Mouse (Mus musculus): ENCODE results near the gene Ap1m1. TPM values are rescaled to one million over a fixed set of nuclear protein-coding genes. Genes with fewer than 3 reads are reported as not detected.

Gene Ap1m1
- 111 and 127 TPM in 2 replicates for polyA plus RNA-seq (2012; rRNA removed)
- 98.8 and 99.2 TPM in 2 replicates for polyA plus RNA-seq (2014; fragmentation: Nextera tagmentation; extraction: Ambion mirVana)

- WGBS = under 1% methylated on average over 52 of the region's 54 CpGs
- 0 out of 2 replicates have a peak, but pooled peaks cover 6% of the 10 kb centered on the region for H3K4me1 ChIP-seq (ENCODE audit: control insufficient read depth, insufficient read depth, low read length)
- no peak; the same call in 1 of the 2 replicates for TF ChIP-seq POLR2A (IDR thresholded peaks at IDR 0.05; ENCODE audit: borderline replicate concordance, extremely low read depth, insufficient read depth, insufficient read length)
- peak within 1 kb of the TSS; percentile 70 for H3K4me2 ChIP-seq (replicated peaks; ENCODE audit: low read depth, low read length, severe bottlenecking)
- DNase-seq (ENCODE audit: low spot score) = peak; percentile 100
- H3K9ac ChIP-seq (ENCODE audit: low read depth, low read length, severe bottlenecking) = peak within 1 kb of the TSS; percentile 61
- peak within 1 kb of the TSS; percentile 90 for H3K27ac ChIP-seq (replicated peaks; ENCODE audit: low read depth, low read length)
- H3K27me3 ChIP-seq (ENCODE audit: control insufficient read depth, insufficient read depth, low read length) = no peaks in the 10 kb centered on the region
- peak within 1 kb of the TSS; percentile 70 for H3K4me3 ChIP-seq (replicated peaks; ENCODE audit: low read length)
- H3K9me3 ChIP-seq (ENCODE audit: control insufficient read depth, low read length) = no peaks in the 10 kb centered on the region
- no peaks in the 10 kb centered on the region; the same call in 1 of the 2 replicates for H3K36me3 ChIP-seq (ENCODE audit: control insufficient read depth, insufficient read depth, low read length)
- ATAC-seq (ENCODE audit: low FRiP score, low read depth) = peak; percentile 97
Observed at GRCm38 (mm10) chr8:72239499-72240402, at the start of gene Ap1m1. Gene Ap1m1, plus strand, starts transcription at chr8:72240018.

- H3K4me3 ChIP-seq (replicated peaks; ENCODE audit: low read length) = no peak overlapping the region
Observed at GRCm38 (mm10) chr8:72190215-72190539, 49.6 kb upstream of the Ap1m1 start.

GRCm38 (mm10) chr8:72192065-72192464, 47.8 kb upstream of the Ap1m1 start:
- H3K27ac ChIP-seq (replicated peaks; ENCODE audit: low read depth, low read length) = no peak overlapping the region
- H3K9me3 ChIP-seq (ENCODE audit: control insufficient read depth, low read length) = no peaks in the 10 kb centered on the region
- ATAC-seq (ENCODE audit: low FRiP score, low read depth) = no peak

More at GRCm38 (mm10) chr8:72190215-72190539, 49.6 kb upstream of the Ap1m1 start:
- no peak for TF ChIP-seq POLR2A (IDR thresholded peaks at IDR 0.05; ENCODE audit: borderline replicate concordance, extremely low read depth, insufficient read depth, insufficient read length)
- Histone ChIP-seq H3K9me3 (ENCODE audit: control insufficient read depth, low read length) (no peaks in the 10 kb centered on the region), H3K9ac (ENCODE audit: low read depth, low read length, severe bottlenecking) (no peak overlapping the region), H3K4me2 (replicated peaks; ENCODE audit: low read depth, low read length, severe bottlenecking) (no peak overlapping the region), H3K36me3 (ENCODE audit: control insufficient read depth, insufficient read depth, low read length) (no peaks in the 10 kb centered on the region), H3K27me3 (ENCODE audit: control insufficient read depth, insufficient read depth, low read length) (no peaks in the 10 kb centered on the region), H3K27ac (replicated peaks; ENCODE audit: low read depth, low read length) (no peak overlapping the region), H3K4me1 (ENCODE audit: control insufficient read depth, insufficient read depth, low read length) (no peaks in the 10 kb centered on the region)
- ATAC-seq (ENCODE audit: low FRiP score, low read depth) (no peak), DNase-seq (ENCODE audit: low spot score) (no peak)
- WGBS = 95% methylated on average over 2 of the region's 2 CpGs

GRCm38 (mm10) chr8:72197997-72198396, 41.8 kb upstream of the Ap1m1 start:
- WGBS = 56% methylated on average over 8 of the region's 8 CpGs
- H3K4me3 ChIP-seq (replicated peaks; ENCODE audit: low read length) = no peak overlapping the region
- no peak overlapping the region for H3K27ac ChIP-seq (replicated peaks; ENCODE audit: low read depth, low read length)
- H3K27me3 ChIP-seq (ENCODE audit: control insufficient read depth, insufficient read depth, low read length) = no peaks in the 10 kb centered on the region
- no peaks in the 10 kb centered on the region for H3K36me3 ChIP-seq (ENCODE audit: control insufficient read depth, insufficient read depth, low read length)
- TF ChIP-seq POLR2A (IDR thresholded peaks at IDR 0.05; ENCODE audit: borderline replicate concordance, extremely low read depth, insufficient read depth, insufficient read length) = no peak
- no peak for DNase-seq (ENCODE audit: low spot score)
- no peak overlapping the region for H3K4me2 ChIP-seq (replicated peaks; ENCODE audit: low read depth, low read length, severe bottlenecking)
- H3K4me1 ChIP-seq (ENCODE audit: control insufficient read depth, insufficient read depth, low read length) = no peaks in the 10 kb centered on the region
- ATAC-seq (ENCODE audit: low FRiP score, low read depth) = no peak
- peaks cover 9% of the 10 kb centered on the region for H3K9me3 ChIP-seq (ENCODE audit: control insufficient read depth, low read length)
- no peak overlapping the region for H3K9ac ChIP-seq (ENCODE audit: low read depth, low read length, severe bottlenecking)

More at GRCm38 (mm10) chr8:72192065-72192464, 47.8 kb upstream of the Ap1m1 start:
- no peak overlapping the region for H3K9ac ChIP-seq (ENCODE audit: low read depth, low read length, severe bottlenecking)
- no peaks in the 10 kb centered on the region for H3K36me3 ChIP-seq (ENCODE audit: control insufficient read depth, insufficient read depth, low read length)
- no peak overlapping the region for H3K4me3 ChIP-seq (replicated peaks; ENCODE audit: low read length)
- no peak overlapping the region for H3K4me2 ChIP-seq (replicated peaks; ENCODE audit: low read depth, low read length, severe bottlenecking)
- no peak for TF ChIP-seq POLR2A (IDR thresholded peaks at IDR 0.05; ENCODE audit: borderline replicate concordance, extremely low read depth, insufficient read depth, insufficient read length)
- no peak for DNase-seq (ENCODE audit: low spot score)
- no peaks in the 10 kb centered on the region for H3K4me1 ChIP-seq (ENCODE audit: control insufficient read depth, insufficient read depth, low read length)
- no peaks in the 10 kb centered on the region for H3K27me3 ChIP-seq (ENCODE audit: control insufficient read depth, insufficient read depth, low read length)

GRCm38 (mm10) chr8:72208582-72208981, 31.2 kb upstream of the Ap1m1 start:
- WGBS = 80% methylated on average over 1 of the region's 1 CpGs
- H3K27ac ChIP-seq (replicated peaks; ENCODE audit: low read depth, low read length) = no peak overlapping the region
- no peak for DNase-seq (ENCODE audit: low spot score)
- no peaks in the 10 kb centered on the region; the same call in 1 of the 2 replicates for H3K9me3 ChIP-seq (ENCODE audit: control insufficient read depth, low read length)
- ATAC-seq (ENCODE audit: low FRiP score, low read depth) = no peak
- no peak overlapping the region for H3K9ac ChIP-seq (ENCODE audit: low read depth, low read length, severe bottlenecking)
- no peak for TF ChIP-seq POLR2A (IDR thresholded peaks at IDR 0.05; ENCODE audit: borderline replicate concordance, extremely low read depth, insufficient read depth, insufficient read length)
- no peak overlapping the region for H3K4me3 ChIP-seq (replicated peaks; ENCODE audit: low read length)
- H3K4me1 ChIP-seq (ENCODE audit: control insufficient read depth, insufficient read depth, low read length) = no peaks in the 10 kb centered on the region
- no peaks in the 10 kb centered on the region for H3K36me3 ChIP-seq (ENCODE audit: control insufficient read depth, insufficient read depth, low read length)
- H3K4me2 ChIP-seq (replicated peaks; ENCODE audit: low read depth, low read length, severe bottlenecking) = no peak overlapping the region
- H3K27me3 ChIP-seq (ENCODE audit: control insufficient read depth, insufficient read depth, low read length) = no peaks in the 10 kb centered on the region

Measured in limb, embryonic 14.5 days (tissue).